Mouse (Mus musculus): ENCODE results near the gene Sult4a1.
"Not testable (repeated sequence)": the region's sequence is repeated elsewhere in the genome, so short reads cannot be mapped to it uniquely, and the experiment has no call there.

The Sult4a1 gene

DNA sequence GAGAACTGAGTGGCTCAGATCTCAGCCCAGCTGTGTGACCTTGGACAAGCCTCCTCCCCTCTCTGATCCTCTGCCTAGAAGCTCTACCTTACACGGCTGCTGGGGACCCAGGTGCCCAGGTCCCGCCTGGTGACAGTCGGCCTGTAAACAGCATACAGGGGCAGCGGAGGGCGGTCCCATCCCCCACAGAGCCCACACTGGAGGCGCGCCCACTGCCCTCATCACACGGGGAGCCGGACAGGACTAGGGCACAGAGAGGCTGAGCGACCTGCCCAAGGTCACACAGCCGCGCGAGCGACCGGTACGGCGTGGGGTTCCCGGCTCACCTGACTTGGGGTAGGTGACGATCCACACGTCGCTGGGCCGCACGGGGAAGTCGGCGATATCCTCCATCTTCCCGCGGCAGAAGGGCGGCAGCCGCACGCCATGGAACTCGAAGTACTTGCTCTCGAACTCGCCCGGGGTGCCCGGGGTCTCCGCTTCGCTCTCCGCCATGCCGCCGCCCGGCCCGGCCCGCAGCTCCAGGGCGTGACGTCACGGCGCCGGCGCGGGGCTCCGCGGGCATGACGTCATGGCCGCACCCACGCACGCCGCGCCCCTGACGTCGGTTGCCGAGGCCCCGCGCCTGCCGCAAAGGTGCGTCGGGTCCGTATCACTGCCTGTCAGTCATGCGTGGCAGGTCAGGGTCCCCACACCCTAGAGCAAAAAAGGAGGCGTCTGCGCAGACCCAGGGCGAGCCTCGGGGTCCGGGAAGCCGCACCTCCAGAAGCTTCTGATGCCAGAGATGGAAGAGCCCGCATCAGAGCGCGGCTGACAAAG lies at the start of gene Sult4a1:
Sult4a1 (minus strand) TSS at position 650 of the 819 bp plus-strand sequence.
- no peak for DNase-seq

DNA sequence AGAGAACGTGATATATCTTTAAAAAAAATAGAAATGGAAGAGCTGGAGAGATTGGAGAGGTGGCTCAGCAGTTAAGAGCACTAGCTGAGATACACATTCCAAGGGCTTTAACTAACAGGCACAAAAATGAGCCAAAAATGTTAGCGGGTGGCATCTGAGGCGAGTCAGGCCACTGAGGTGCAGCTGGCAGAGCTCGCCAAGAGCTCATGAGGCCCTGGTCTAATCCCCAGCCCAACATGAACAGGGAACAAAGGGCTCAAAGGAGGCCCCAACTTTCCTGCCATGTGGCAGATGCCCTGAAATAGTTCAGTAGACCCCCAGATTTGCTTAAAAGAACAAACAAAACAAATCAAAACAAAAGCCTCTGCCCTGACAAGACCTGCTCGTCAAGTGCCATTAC lies 35.4 kb upstream of the Sult4a1 start:
- DNase-seq: no peak

DNA sequence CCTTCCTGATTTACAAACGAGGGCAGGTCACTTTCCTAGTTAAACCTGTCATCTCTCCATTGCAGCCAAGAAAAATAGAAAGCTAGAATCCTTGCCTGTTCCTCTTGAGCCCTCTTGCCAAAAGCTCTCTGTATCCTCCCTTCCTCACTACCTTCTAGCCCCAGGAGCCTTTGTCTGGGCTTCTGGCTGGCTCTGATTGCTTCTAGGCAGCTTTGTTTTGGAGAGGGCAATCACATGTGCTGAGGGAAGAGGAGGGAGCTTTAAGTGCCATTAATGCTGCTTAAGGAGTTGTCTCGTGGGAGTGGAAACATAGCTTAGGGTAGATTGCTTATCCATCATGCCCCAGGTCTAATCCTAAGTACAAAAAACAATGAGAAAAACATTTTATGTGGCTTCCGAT lies 34.6 kb upstream of the Sult4a1 start:
- DNase-seq: no peak

DNA sequence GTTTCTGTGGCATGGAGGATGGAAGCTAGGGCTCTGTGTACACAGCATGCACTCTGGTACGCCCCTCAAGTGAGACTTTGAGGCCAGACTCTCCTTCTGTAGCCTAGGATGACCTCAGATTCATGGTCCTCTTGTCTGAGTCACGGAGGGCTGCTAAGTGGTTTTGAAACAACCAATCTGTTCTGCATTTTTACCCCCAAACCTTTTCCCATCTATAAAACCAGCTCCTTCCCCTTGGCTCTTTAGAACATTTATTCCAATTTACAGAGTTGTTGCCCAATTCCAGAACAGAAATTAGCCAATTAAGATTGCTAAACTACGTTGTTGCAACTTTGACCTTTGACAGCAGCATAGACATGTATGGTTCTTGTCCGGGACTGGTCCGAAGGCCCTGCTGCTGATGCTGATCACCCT lies 34.0 kb upstream of the Sult4a1 start:
- DNase-seq: peak in 1 of 2 experiments; percentile 34

DNA sequence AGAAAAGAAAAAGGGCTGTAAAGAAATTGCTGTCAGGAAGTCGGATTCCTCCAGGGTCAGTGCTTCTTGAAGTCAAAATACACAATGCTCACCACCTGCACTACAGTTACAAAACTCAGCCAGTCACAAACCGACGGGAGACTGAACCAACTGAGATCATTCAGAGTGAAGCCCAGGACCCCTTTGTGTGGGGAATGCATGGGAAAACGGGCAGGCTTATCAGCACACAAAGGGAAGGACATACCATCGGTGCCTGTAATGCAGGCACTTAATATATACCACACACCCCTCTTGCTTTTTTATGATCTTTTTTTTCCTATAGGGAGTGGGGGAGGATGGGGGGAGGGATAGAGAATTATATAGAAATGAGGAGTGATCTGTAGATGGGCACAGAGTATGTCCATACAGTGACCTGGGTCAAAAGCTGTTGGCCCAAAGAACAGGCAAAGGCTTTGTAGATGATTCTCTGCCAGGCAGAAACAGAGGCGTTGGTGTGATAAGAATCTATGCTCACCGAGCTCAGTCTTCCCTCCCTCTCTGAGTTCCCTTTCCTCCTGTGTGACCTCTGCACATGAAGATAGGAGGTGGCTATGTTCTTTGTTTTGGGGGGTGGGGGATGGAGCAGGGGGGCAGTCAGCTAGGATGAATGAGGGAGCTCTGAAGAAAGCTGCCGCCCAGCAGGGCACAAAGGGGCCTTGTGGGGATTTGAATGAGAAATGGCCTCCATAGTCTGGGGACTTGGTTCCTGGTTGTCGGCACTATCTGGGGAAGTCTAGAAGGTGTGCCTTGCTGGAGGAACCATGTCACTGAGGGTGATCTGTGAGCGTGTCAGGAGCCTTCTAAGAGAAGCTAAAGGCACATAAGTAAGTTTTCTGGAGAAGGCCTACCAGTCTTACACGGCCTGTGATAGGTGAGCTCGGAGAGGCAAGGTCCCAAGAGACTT lies 31.2 kb upstream of the Sult4a1 start:
- DNase-seq: no peak

DNA sequence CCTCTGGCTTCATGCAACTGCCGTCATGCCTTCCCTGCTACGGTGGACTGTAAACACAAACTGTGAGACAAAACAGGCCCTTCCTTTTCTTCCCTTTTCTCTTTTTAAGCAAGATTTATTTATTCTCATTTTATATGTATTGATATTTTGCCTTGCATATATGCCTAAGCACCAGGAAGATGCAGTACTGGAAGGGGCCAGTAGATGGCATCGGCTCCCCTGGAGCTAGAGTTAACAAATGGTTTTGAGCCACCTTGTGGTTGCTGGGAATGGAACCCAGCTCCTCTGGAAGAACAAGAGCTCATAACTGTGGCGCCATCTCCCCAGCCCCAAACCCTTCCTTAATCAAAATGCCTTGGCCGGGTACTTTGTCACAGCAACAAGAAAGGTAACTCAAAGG lies 29.9 kb upstream of the Sult4a1 start:
- no peak for DNase-seq

DNA sequence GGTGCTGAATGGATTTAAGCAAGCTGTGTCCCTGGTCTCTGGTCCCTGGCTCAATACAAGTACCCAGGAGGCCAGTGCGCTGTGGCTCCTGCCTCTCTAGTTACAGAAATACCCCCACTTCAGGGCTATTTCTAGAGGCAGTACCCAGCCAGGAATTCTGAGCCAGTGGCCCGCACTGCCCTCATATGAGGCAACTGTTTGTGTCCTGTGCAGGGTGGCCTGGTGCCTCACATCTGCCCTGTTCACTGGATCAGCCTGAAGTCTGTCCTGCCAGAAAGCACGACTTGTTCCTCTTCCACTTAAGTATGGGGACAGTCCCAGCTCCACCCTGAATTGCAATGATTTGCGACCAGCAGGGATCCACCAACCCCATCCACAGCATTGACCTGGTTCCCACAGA lies 27.9 kb upstream of the Sult4a1 start:
- no peak for DNase-seq

DNA sequence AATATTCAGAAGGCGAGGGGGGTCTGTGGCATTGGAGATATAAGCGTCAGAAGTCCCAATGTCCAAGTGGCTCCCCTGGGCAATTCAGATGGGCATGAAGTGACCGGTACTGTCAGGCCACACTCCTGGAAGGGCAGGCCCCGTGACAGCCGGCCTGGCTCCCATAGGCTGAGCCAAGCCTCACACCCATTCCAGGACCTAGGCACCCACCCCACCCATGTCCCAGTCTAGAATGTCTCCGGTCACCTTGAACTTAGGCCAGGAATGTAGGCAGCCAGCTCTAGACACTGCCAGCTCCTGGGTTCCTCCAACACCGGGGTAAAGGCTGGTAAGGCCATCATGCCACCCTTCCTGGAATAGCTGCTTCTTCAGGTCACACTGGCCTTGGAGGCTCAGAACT lies 26.4 kb upstream of the Sult4a1 start:
- no peak for DNase-seq

DNA sequence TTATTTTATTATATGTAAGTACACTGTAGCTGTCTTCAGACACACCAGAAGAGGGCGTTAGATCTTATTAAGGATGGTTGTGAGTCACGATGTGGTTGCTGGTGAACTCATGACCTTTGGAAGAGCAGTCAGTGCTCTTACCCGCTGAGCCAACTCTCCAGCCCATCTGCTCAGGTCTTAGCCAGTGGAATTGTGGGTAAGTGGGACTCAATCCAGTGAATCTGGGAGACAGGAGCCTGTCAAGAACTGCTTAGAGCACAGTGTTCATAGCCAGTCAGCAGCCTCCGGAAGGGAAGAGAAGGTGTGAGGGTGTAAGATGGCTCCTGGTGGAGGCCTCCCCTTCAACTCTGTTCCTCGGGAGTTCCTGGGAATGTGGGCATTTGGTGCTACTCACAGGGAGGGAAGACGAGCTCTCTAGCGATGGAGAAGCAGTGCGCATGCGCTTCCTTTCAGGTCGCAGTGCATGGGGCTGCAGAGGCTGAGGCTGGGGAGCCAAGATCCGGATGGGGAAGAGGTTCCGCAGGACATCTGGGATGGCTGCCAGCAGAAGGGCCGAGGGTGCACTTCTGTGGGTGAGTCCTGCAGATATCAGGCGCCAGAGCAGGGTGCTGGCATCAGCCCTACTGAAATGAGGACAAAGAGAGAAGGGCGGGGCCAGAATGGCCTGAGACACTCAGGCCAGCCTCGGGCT lies 25.7 kb upstream of the Sult4a1 start:
- peak; percentile 69 for DNase-seq

DNA sequence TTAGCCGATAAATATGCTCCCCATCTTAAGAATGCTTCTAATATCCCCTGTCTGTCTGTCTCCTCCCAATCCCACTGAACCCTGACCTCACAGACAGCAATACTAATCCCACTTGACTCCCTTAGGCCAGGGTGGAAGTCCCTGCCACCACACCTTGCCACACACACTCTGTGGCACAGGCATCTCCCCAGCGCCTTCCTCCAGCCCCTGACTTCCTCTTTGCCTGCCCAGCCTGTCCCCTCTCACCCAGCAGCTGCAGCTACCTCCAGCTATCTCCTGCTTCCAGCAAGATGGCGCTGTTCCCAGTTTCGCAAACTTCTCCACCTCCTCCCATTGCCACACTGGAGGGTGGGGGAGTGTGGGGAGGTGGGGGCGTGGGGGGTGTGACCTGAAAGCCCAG lies 21.3 kb upstream of the Sult4a1 start:
- peak; percentile 23 to 25 for DNase-seq

DNA sequence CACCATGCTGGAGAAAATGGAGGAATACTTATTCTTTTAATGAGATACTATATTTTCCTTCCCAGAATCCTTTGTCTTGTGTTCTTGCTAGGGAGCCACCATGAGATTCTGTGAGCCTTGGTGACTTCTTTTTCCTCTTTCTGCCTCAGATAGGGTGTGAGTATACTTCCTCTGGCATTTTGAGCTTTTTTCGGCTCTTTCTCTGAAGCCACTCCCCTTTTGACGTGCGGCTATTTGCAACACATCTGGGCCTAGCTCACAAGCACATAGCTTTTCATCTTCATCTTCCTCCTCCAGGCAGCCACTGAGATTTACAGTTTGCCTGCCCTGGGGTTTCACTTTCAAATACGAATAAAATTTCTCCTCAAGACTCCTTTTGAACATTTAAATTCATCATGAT lies 20.9 kb upstream of the Sult4a1 start:
- DNase-seq: no peak

DNA sequence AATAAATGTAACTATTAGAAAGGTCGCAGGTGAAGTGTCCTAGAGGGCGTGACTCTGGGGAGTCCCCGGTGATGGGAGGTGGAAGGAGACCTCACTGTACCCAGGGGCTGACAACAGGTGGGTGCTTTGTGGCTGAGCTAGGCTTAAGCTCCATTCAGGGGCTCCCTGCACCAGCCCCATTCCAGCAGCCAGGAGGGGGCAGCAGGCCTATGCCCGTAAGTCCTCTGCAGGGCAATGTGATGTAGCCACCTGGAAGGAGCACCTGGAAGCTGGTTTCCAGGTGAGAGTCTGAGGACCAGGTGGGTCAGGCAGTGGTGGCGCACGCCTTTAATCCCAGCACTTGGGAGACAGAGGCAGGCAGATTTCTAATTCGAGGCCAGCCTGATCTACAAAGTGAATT lies 18.5 kb upstream of the Sult4a1 start:
- no peak for DNase-seq

DNA sequence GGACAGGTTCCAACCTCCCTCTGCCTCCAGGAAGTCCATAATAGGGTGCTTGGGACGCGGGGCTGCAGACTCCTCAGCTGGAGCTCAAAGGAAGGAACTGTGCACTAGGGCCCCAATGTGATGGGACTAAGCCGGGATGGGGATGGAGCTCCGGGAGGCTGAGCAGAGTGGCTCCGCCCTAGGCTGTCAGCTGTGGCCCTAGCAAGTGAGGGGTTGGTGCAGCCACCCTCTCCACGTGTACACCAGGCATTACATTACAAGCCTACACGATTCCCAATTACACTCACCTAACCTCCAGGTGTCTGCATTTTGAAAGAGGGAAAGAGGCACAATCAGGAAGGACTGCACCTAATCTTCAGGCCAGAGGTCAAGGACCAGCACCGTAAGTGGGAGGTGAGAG lies 17.5 kb upstream of the Sult4a1 start, which contains the start of gene Pnpla5:
Pnpla5 (minus strand) TSS at position 101 of the 400 bp plus-strand sequence.
- DNase-seq: no peak

DNA sequence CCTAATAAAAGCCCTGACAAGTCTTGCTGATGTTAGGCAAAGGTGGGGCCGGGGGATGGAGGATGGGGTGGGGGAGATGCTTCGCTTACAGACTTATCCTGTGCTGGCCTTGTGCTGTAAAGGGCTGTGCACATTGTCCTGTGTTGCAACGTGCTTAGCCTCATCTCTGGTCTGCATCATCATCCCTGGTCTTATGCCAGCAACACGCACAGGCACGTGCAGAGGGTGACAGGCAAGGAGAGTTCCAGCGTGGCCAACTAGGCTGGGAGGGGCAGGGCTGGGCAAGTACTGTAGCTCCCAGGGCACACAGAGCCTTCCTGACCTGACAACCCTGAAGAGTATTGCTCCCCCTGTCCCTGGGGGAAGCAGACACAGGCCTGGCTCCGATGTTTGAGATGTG lies 15.5 kb upstream of the Sult4a1 start:
- no peak for DNase-seq

DNA sequence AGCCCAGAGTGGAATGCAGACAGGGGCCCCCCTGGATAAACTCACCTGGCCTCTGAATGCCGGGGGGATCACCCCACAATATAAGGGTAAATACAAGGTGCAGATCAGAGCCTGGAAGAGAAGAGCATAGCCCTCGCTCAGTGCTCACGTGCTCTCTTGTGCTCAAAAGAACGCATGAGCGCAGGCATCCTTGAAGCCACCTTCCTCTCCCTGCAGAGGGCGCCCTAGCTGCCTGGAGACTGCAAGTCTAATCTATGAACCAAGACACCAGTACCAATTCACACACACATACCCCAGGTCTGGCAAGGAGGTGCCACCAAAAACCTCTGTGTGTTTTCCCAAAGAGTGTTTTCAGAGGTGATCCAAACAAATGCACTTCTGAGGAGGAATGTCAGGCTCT lies 15.1 kb upstream of the Sult4a1 start:
- no peak for DNase-seq

DNA sequence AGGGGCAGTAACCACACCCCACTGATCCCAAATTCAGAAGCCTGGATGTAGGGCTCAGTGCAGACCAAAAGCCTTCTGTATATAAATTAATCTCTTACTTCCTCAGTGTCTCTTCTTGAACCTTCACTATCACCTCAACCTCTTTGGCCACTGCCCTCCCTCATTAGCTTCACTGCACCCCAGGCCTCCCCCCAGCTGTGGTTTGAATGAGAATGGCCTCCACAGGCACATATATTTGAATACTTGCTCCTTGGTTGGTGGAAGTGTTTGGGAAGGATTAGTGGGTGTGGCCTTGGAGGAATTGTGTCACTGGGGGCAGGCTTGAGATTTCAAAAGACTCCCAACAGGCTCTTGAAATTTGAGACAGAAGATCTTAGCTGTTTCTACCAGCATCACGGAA lies 10.9 kb upstream of the Sult4a1 start:
- no peak for DNase-seq

DNA sequence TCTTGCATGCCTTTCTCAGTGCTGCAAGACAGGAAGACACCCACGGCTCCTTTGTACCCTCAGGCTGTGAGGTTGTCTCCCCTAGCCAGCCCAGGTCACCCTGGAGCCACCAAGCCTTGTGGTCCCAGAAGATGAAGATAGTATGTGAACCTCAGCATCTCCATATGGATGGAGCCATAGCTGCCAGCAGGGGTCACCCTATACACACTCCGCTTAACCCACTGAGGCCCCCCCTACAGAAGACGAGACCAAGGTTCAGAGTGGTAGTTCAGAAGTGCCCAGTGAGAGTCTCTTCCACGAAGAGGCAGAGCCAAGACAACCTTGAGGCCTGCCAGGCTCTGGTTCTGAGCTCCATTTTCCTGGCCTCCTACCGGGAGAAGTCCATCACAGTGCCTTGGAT lies 10.2 kb upstream of the Sult4a1 start:
- DNase-seq: no peak

DNA sequence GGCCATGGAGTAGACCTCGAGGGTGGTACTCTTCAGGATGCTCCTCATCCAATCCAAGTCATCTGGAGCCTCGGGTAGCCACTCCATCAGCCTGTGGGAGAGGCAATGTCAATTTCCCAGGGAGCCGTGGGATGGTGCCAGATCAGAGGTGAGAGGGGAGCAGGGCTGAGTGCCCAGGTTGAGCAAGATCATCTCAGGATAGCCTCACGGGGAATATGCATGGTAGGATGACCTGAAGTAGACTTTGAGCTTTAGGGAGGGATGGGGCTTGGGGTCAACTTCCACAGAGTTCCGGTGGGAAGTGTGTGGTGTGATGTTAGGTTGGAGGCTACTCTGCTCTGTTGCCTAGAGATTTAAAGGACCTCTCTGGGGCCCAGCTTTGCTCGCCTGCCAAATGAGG lies 8.3 kb upstream of the Sult4a1 start:
- DNase-seq: no peak

DNA sequence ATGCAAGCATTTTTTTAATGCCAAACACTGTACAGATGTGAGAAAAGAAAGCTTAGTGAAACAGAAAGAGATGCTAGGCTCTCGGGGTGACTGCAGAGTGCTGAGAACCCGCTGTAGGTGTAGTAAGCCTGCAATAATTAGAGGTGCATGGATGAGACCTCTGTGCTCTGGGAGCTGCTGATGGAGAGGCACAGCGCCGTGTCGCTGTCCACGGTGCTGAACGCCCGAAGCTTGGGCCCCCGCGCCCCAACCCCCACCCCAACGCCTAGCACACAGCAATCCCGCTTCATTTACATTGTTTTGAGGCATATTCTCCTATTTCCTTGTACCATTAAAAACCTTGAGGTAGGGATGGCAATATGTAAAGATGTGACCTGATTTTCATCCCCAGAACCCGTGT lies 3.3 kb upstream of the Sult4a1 start:
- no peak for DNase-seq

DNA sequence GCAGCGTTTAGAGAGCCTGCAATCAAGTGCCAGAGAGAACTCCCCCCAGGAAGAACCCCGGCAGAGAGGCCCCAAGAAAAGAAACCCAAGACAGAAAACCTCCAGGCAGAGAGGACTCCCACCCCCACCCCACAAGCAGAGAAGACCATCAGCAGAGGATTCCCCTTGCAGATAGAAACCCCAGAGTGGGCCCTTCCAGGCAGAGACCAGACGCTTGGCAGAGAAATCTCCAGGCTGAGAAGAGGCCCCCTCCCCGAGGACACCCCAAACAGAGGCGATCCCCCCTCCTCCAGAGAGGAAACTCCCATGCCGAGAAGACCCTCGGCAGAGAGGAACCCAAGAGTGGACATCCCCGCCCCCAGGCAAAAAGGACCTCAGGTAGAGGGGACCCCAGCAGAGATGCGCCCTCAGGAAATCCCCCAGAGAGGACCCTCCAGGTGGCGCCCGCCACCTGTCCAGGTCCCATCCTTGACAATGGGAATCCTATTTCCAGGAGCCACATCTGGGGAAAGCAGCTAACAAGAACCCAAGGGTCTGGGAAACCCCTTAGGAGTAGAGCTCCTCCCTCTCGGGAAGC lies 458 bp upstream of the Sult4a1 start:
- DNase-seq: no peak

DNA sequence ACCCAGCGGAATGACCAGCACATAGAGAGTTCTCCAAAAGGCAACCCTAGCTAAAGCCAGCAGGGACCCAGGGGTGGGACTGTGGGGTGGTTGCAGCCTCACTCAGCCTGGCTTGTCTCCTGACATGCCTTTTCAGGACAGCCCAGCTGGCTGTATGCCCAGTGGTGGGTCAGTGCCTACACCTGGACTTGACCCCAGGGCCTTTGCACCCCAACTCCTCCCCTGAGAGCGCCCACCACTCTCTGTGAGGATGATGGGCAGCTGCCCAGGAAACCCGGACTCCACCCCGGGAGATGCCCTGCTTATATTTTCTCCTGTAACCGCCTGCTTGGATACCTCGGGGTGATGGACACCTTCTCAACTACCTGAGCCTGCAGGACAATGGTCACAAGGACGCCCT lies 928 bp downstream of the Sult4a1 start:
- DNase-seq: no peak

DNA sequence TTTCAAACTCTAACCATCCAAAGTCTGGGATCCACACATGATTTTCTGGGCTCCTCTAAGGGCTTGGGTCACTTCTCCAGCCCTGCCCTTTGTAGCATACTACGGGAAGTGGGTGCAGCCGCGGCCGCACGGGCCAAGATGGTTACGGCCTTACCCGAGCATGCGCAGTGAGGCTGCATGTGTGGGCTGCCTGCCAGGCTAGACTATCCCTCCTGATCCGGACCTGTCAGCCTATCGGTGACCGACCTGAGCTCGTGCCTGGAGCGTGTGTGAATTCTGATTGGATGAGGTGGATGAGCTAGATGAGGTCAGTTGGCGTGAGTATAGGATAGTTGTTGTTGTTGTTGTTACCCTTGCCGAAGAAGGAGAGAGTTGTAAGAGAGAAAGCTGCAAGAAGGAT lies 8.0 kb downstream of the Sult4a1 start:
- not testable (repeated sequence) for DNase-seq

DNA sequence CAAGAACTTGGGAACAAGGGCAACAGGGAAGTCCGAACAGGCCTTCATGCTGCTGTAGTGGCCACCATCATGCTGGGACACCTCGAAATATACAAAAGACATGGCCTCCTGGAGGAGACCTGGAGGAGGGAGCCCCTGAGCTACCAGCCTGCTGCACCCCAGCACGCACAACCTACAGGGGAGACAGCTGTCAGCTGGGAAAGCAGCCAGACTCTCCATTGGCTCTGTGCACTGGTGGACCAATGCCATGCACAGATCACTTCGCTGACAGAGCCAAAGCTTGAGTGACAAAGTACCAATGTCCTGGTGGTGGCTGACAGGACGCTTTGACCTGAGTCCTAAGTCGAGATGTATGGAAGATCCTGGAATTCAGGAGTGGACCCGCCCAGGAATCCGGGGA lies 9.5 kb downstream of the Sult4a1 start:
- no peak for DNase-seq

All from lung, adult 18-20 months (tissue).